Mouse (Mus musculus) limb, embryonic 11.5 days (tissue): ENCODE results near the gene Tufm. TPM values are rescaled to one million over a fixed set of nuclear protein-coding genes. Genes with fewer than 3 reads are reported as not detected.

Experiments used
- ATAC-seq: fragments of 200-750 bp; cut with Nextera tagmentation; 2 replicates; pipeline ENCODE4 v1.8.0; 2017; ENCODE audit warnings: low read depth; ENCODE audit not compliant: insufficient number of reproducible peaks, low FRiP score, low TSS enrichment
- DNase-seq: peaks from one replicate; pipeline ENCODE4 v3.0.0-alpha.2; 2015; ENCODE audit warnings: low spot score
- H3K27ac ChIP-seq: fragments of 300-500 bp; sonication (generic); replicated peaks from 2 replicates; pipeline ENCODE4 v1.5.1; 2014; ENCODE audit warnings: low read depth, mild to moderate bottlenecking, low read length
- H3K27me3 ChIP-seq: fragments of 300-500 bp; sonication (generic); 2 replicates; pipeline ENCODE4 v1.6.1; 2014; ENCODE audit warnings: mild to moderate bottlenecking, low read length, mixed read lengths; ENCODE audit not compliant: control insufficient read depth, insufficient read depth
- H3K36me3 ChIP-seq: fragments of 300-500 bp; sonication (generic); 2 replicates; pipeline ENCODE4 v1.6.1; 2014; ENCODE audit warnings: mild to moderate bottlenecking, low read length, moderate library complexity, mixed read lengths; ENCODE audit not compliant: control insufficient read depth, insufficient read depth
- H3K4me1 ChIP-seq: fragments of 300-500 bp; sonication (generic); 2 replicates; pipeline ENCODE4 v1.6.1; 2014; ENCODE audit warnings: low read length, mixed read lengths; ENCODE audit not compliant: control insufficient read depth, insufficient read depth
- H3K4me2 ChIP-seq: fragments of 300-500 bp; sonication (generic); 2 replicates; pipeline ENCODE4 v1.6.1; 2014; ENCODE audit warnings: low read depth, mild to moderate bottlenecking, moderate library complexity; ENCODE audit not compliant: severe bottlenecking
- H3K4me3 ChIP-seq: fragments of 300-500 bp; sonication (generic); 2 replicates; pipeline ENCODE4 v1.5.1; 2014; ENCODE audit warnings: low read depth, low read length
- H3K9ac ChIP-seq: fragments of 300-500 bp; sonication (generic); 2 replicates; pipeline ENCODE4 v1.6.1; 2014; ENCODE audit warnings: mild to moderate bottlenecking, low read length
- H3K9me3 ChIP-seq: fragments of 300-500 bp; sonication (generic); 2 replicates; pipeline ENCODE4 v1.6.1; 2016; ENCODE audit warnings: low read length; ENCODE audit not compliant: control insufficient read depth
- WGBS: fragments of 180-500 bp; shearing (Covaris S2); extraction: QIAGEN DNeasy Blood & Tissue Kit; methylation state at CpG from one replicate; pipeline ENCODE4 v1.1.7; 2014; 5-methylcytosine and 5-hydroxymethylcytosine counted together
- polyA plus RNA-seq: library from polyadenylated mRNA; unstranded; fragments of >200 nt; fragmentation: Nextera tagmentation; extraction: Ambion mirVana; gene quantifications from 2 replicates; pipeline ENCODE4 v1.2.1, GENCODE M21; 2014

Tufm gene
- polyA plus RNA-seq, 1 experiment from 2014 or later: 165 TPM

DNA sequence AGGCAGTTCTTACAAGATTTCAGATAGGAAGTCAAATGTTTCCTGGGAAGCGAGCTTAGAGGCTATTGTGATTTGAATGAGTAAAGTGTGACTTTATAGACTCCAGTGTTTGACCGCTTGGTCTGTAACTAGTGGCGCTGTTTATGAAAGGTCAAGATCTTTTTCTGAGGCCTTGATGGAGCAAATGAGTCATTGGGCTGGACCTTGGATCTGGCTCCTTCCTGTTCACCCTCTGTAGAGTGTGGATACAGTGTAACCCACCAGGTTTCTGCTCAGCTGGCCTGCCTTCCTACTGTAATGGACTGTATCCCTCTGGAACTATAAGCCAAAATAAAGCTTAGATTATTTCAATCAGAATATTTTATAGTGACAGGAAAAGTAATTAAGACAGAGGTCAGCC lies 24.1 kb downstream of the Tufm start:
- no peaks in the 10 kb centered on the region for H3K4me1 ChIP-seq
- ATAC-seq: no peak
- WGBS: 85% methylated on average over 3 of the region's 3 CpGs

DNA sequence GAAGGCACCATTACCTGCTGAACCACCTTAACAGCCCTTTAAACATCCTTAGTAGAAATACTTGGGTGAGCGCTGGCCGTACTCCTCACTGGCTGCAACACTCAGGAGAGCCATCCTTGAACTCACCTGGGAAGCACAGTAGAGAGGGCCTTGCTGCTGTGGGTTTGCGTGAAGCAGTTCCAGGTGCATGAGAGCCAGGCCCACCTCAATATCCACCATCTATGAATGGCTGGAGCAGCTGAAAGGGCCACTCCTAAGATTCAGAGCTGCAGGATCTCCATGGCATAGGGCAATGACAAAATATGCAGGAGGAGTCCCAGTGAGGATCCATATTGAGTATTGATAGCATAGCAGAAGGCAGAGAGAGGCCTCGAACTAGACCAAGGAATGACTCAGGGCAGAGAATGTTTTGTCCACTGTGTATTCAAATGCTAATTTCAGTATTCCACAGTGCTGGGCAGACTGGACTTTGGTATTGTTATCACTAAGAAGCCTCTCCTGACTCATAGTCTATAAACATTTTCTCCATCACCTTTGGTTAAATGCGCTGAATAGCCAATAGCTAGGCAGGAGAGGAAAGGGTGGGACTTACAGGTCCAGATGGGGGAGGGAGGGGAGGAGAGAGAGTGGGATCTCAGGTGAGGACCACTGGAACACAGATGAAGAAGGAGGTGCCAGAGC lies 31.2 kb downstream of the Tufm start:
- H3K4me2 ChIP-seq: no peak overlapping the region
- no peaks in the 10 kb centered on the region for H3K4me1 ChIP-seq
- no peak overlapping the region for H3K9ac ChIP-seq
- no peaks in the 10 kb centered on the region for H3K27me3 ChIP-seq
- H3K27ac ChIP-seq: no peak overlapping the region
- 90% methylated on average over 5 of the region's 5 CpGs for WGBS
- no peak for DNase-seq
- H3K36me3 ChIP-seq: no peaks in the 10 kb centered on the region
- H3K4me3 ChIP-seq: no peak overlapping the region
- no peak for ATAC-seq
- H3K9me3 ChIP-seq: no peaks in the 10 kb centered on the region

More for the DNA sequence above, 24.1 kb downstream of the Tufm start:
- H3K9me3 ChIP-seq: no peaks in the 10 kb centered on the region
- no peak overlapping the region for H3K27ac ChIP-seq
- H3K36me3 ChIP-seq: no peaks in the 10 kb centered on the region
- no peak overlapping the region for H3K9ac ChIP-seq
- DNase-seq: no peak
- no peaks in the 10 kb centered on the region for H3K27me3 ChIP-seq
- no peak overlapping the region for H3K4me3 ChIP-seq
- no peak overlapping the region for H3K4me2 ChIP-seq

- no peak overlapping the region for H3K9ac ChIP-seq
- WGBS: 65% methylated on average over 2 of the region's 2 CpGs
- H3K4me2 ChIP-seq: no peak overlapping the region
- no peaks in the 10 kb centered on the region for H3K9me3 ChIP-seq
- no peak overlapping the region for H3K27ac ChIP-seq
- ATAC-seq (no peak), DNase-seq (no peak)
- no peaks in the 10 kb centered on the region for H3K27me3 ChIP-seq
- no peaks in the 10 kb centered on the region for H3K36me3 ChIP-seq
- H3K4me3 ChIP-seq: no peak overlapping the region
- no peaks in the 10 kb centered on the region for H3K4me1 ChIP-seq
These were observed 32.4 kb downstream of the Tufm start for GRCm38 (mm10) chr7:126519513-126519912.

- DNase-seq (no peak), ATAC-seq (no peak)
- Histone ChIP-seq H3K4me1 (no peaks in the 10 kb centered on the region), H3K27me3 (no peaks in the 10 kb centered on the region), H3K9me3 (no peaks in the 10 kb centered on the region), H3K9ac (no peak overlapping the region), H3K36me3 (no peaks in the 10 kb centered on the region), H3K4me2 (no peak overlapping the region), H3K27ac (no peak overlapping the region), H3K4me3 (no peak overlapping the region)
- WGBS: 79% methylated on average over 3 of the region's 3 CpGs
These were observed 36.2 kb downstream of the Tufm start for GRCm38 (mm10) chr7:126523316-126523715.

DNA sequence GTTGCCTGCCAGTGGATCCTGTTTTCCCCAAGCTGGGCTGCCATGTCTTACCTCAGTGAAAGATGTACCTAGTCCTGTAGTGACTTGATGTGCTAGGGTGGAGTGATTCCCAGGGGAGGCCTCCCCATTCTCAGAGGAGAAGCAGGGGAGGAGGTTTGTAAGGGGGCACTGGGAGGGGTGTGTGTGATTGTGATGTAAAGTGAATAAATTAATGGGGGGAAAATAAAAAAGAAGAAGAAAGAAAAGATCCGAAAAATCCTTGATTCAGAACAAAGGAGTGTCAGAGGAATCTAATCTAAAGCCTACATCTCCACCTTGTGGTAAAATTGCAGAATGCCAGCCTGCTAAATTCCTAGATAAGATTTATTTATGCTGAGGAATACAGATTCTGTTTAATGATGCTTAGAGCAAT lies 41.0 kb downstream of the Tufm start:
- Histone ChIP-seq H3K9me3 (no peaks in the 10 kb centered on the region), H3K27me3 (no peaks in the 10 kb centered on the region), H3K4me3 (no peak overlapping the region), H3K36me3 (no peaks in the 10 kb centered on the region), H3K9ac (peak overlapping the region; percentile 55), H3K27ac (no peak overlapping the region), H3K4me1 (no peaks in the 10 kb centered on the region), H3K4me2 (no peak overlapping the region)
- ATAC-seq (no peak), DNase-seq (peak; percentile 54)
- WGBS: 11% methylated on average over 1 of the region's 1 CpGs

DNA sequence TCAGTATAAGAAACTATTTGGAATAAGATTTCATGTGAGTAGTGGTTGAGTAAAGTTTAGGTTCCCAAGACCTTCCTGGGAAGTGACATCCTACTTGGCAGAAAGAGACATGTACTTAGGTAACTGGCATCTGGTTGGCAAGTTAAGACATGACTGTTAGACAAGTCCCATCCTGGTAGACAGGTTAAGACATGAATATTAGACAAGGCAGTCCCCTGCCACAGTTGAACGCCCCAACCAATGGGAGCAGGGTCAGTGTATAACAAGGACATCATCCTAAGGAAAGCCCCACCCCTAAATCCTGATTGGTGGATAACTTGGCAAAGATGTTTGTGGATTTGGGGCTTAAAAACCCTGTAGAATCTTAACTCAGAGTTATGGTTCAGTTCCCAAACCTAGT lies 46.3 kb downstream of the Tufm start:
- 59% methylated on average over 1 of the region's 1 CpGs for WGBS
- Histone ChIP-seq H3K27me3 (peaks cover 8% of the 10 kb centered on the region; the same call in 1 of the 2 replicates), H3K4me3 (no peak overlapping the region), H3K36me3 (no peaks in the 10 kb centered on the region), H3K4me2 (no peak overlapping the region), H3K27ac (no peak overlapping the region), H3K9me3 (no peaks in the 10 kb centered on the region), H3K4me1 (no peaks in the 10 kb centered on the region), H3K9ac (no peak overlapping the region)
- ATAC-seq (no peak), DNase-seq (no peak)

GRCm38 (mm10) chr7:126535766-126536165 lies 48.6 kb downstream of the Tufm start:
- no peaks in the 10 kb centered on the region for H3K4me1 ChIP-seq
- ATAC-seq (no peak), DNase-seq (peak; percentile 65)
- no peaks in the 10 kb centered on the region for H3K36me3 ChIP-seq
- H3K4me3 ChIP-seq: peak overlapping the region; percentile 39
- peak overlapping the region; percentile 77 for H3K4me2 ChIP-seq
- H3K9ac ChIP-seq: peak overlapping the region; percentile 74
- no peak overlapping the region for H3K27ac ChIP-seq
- H3K27me3 ChIP-seq: peaks cover 8% of the 10 kb centered on the region; the same call in 1 of the 2 replicates
- WGBS: 3% methylated on average over 28 of the region's 28 CpGs
- H3K9me3 ChIP-seq: no peaks in the 10 kb centered on the region

- peak overlapping the region; percentile 39 for H3K4me3 ChIP-seq
- H3K27me3 ChIP-seq: peaks cover 8% of the 10 kb centered on the region; the same call in 1 of the 2 replicates
- ATAC-seq (no peak), DNase-seq (peak; percentile 31)
- H3K36me3 ChIP-seq: no peaks in the 10 kb centered on the region
- H3K4me1 ChIP-seq: no peaks in the 10 kb centered on the region
- H3K27ac ChIP-seq: no peak overlapping the region
- H3K9ac ChIP-seq: peak overlapping the region; percentile 74; the same call in 1 of the 2 replicates
- H3K9me3 ChIP-seq: no peaks in the 10 kb centered on the region
- 58% methylated on average over 9 of the region's 9 CpGs for WGBS
- H3K4me2 ChIP-seq: peak overlapping the region; percentile 77; the same call in 1 of the 2 replicates
These were observed 49.3 kb downstream of the Tufm start for GRCm38 (mm10) chr7:126536466-126536865.
